Mouse (Mus musculus) adrenal gland, adult 8-10 months (tissue): ENCODE results near the gene Acot7. TPM values are rescaled to one million over a fixed set of nuclear protein-coding genes. Genes with fewer than 3 reads are reported as not detected.

Source experiments
- DNase-seq: peaks from one replicate; pipeline ENCODE4 v3.0.0; 2022
- total RNA-seq, 4 experiments: library from RNA; stranded (reverse); gene quantifications; 2 replicates each; pipeline ENCODE4 v1.2.4; 2022

Acot7 gene
- total RNA-seq, 4 experiments from 2014 or later, result 49.5 to 53.2 (median 51.8) TPM

GRCm38 (mm10) chr4:152298836-152299235 is 120.9 kb downstream of the Acot7 start:
- DNase-seq, result no peak

GRCm38 (mm10) chr4:152300375-152300774 is 122.4 kb downstream of the Acot7 start:
- DNase-seq, result no peak

- no peak for DNase-seq
Measured at GRCm38 (mm10) chr4:152302012-152302411, 124.1 kb downstream of the Acot7 start.

- DNase-seq, result no peak
Measured at GRCm38 (mm10) chr4:152303172-152303571, 125.2 kb downstream of the Acot7 start.

- no peak for DNase-seq
Measured at GRCm38 (mm10) chr4:152304685-152305084, 126.8 kb downstream of the Acot7 start.

GRCm38 (mm10) chr4:152305991-152306390 is 128.1 kb downstream of the Acot7 start:
- no peak for DNase-seq

GRCm38 (mm10) chr4:152307542-152307941 is 129.6 kb downstream of the Acot7 start:
- no peak for DNase-seq

GRCm38 (mm10) chr4:152312186-152312585 is 134.3 kb downstream of the Acot7 start:
- DNase-seq, result no peak

- no peak for DNase-seq
Measured at GRCm38 (mm10) chr4:152313211-152313632, 135.3 kb downstream of the Acot7 start.

- DNase-seq, result no peak
Measured at GRCm38 (mm10) chr4:152313934-152314333, 136.0 kb downstream of the Acot7 start.

- no peak for DNase-seq
Measured at GRCm38 (mm10) chr4:152315498-152316213, 137.7 kb downstream of the Acot7 start.

- no peak for DNase-seq
Measured at GRCm38 (mm10) chr4:152317631-152318033, 139.7 kb downstream of the Acot7 start.

- no peak for DNase-seq
Measured at GRCm38 (mm10) chr4:152318517-152319234, 140.7 kb downstream of the Acot7 start, which contains the start of gene Rnf207. Gene Rnf207, minus strand, starts transcription at chr4:152318993.

Other genes with a start within 250 kb of the Acot7 start
- gene Dnajc11, start 244.4 kb upstream of the Acot7 start, total RNA-seq, result 100 to 1,000 TPM in 2 of 4 experiments, 10 to 100 TPM in 2; 84.6 to 116 (median 104) TPM
- 10 to 100 TPM; 25.7 to 46.9 (median 36.6) TPM for gene Thap3, start 189.1 kb upstream of the Acot7 start, total RNA-seq
- gene Phf13, start 181.9 kb upstream of the Acot7 start, total RNA-seq, result 10 to 100 TPM; 14.0 to 20.5 (median 18.6) TPM
- 10 to 100 TPM; 23.9 to 34.2 (median 31.1) TPM for gene Klhl21, start 169.3 kb upstream of the Acot7 start, total RNA-seq
- gene Zbtb48, start 150.5 kb upstream of the Acot7 start, total RNA-seq, result 10 to 100 TPM in 3 of 4 experiments, 1 to 10 TPM in 1; 7.1 to 17.4 (median 13.7) TPM
- under 1 TPM in 1 of 4 experiments, not detected in 3; 0.71 TPM for gene Tas1r1, start 139.6 kb upstream of the Acot7 start, total RNA-seq
- gene Nol9, start 138.8 kb upstream of the Acot7 start, total RNA-seq, result 10 to 100 TPM; 21.3 to 29.6 (median 25.8) TPM
- 10 to 100 TPM in 3 of 4 experiments, 1 to 10 TPM in 1; 8.7 to 19.5 (median 15.4) TPM for gene Plekhg5, start 105.6 kb upstream of the Acot7 start, total RNA-seq
- gene Tnfrsf25, start 62.2 kb upstream of the Acot7 start, total RNA-seq, result 1 to 10 TPM in 3 of 4 experiments, under 1 TPM in 1; 0.73 to 2.0 (median 1.3) TPM
- 1 to 10 TPM; 2.1 to 6.0 (median 4.4) TPM for gene Espn, start 25.8 kb upstream of the Acot7 start, total RNA-seq
- not detected for gene Hes2, start 19.3 kb upstream of the Acot7 start, total RNA-seq
- gene Gpr153, start 96.1 kb downstream of the Acot7 start, total RNA-seq, result 1 to 10 TPM; 4.8 to 7.0 (median 5.4) TPM
- gene Hes3, start 113.5 kb downstream of the Acot7 start, total RNA-seq, result not detected
- 10 to 100 TPM; 54.1 to 66.7 (median 59.6) TPM for gene Icmt, start 119.1 kb downstream of the Acot7 start, total RNA-seq
- 1 to 10 TPM in 2 of 4 experiments, under 1 TPM in 2; 0.23 to 2.2 (median 1.0) TPM for gene Rnf207, start 140.9 kb downstream of the Acot7 start, total RNA-seq
- gene Rpl22, start 147.6 kb downstream of the Acot7 start, total RNA-seq, result 100 to 1,000 TPM; 415 to 500 (median 453) TPM
- 10 to 100 TPM in 2 of 4 experiments, 1 to 10 TPM in 2; 7.0 to 16.9 (median 12.3) TPM for gene Chd5, start 160.5 kb downstream of the Acot7 start, total RNA-seq